Mouse (Mus musculus): ENCODE data around the gene Slc34a2.

GRCm38 (mm10) chr5:53018316-53018715 is 19.6 kb upstream of the Slc34a2 start:
- no peak for TF ChIP-seq POLR2A (IDR thresholded peaks at IDR 0.05; ENCODE audit: low read depth, low read length)
- TF ChIP-seq CTCF (IDR thresholded peaks at IDR 0.05; ENCODE audit: borderline replicate concordance, insufficient read depth, low read length), result no peak

Measured in embryonic fibroblast, embryonic 13.5 days (primary cell).